Mouse (Mus musculus) small intestine, adult 2 months (tissue): ENCODE results near the gene Cox8a.

Experiments used
- CTCF ChIP-seq: fragments of 200-500 bp; IDR thresholded peaks from 2 replicates; pipeline ENCODE4 v1.5.1; 2012; ENCODE audit warnings: low read depth, mild to moderate bottlenecking, control low read depth, inconsistent platforms, low read length, moderate library complexity, mixed read lengths; ENCODE audit not compliant: insufficient replicate concordance, insufficient read length; ENCODE audit errors: extremely low read depth
- POLR2A ChIP-seq: fragments of 200-500 bp; IDR thresholded peaks from 2 replicates; pipeline ENCODE4 v1.6.1; 2012; ENCODE audit warnings: low read depth, mild to moderate bottlenecking, control low read depth, inconsistent platforms, low read length, moderate library complexity

DNA sequence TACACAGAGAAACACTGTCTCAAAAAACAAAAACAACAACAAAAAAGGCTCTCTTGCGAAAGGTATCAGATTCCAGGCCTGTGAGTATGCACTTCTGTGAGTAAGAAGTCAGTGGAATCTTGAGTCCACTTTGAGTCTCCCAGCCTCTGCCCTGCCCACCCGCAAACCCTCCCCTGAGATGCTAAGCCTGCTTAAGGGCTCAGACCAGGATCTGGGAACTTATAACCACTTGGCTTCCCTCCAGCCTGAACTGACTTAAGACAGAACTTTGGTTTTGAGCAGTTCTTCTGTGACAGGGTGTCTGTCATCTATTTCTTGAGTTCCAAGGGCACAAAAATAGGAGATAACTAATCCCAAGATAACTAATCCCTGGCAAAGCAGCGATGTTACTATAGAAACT is 4.4 kb downstream of the Cox8a start:
- no peak for TF ChIP-seq POLR2A
- no peak for TF ChIP-seq CTCF
